Mouse (Mus musculus) heart, postnatal 10 days (tissue): ENCODE data around the gene Ypel5. TPM values are rescaled to one million over a fixed set of nuclear protein-coding genes. Genes with fewer than 3 reads are reported as not detected.

Experiments
- DNase-seq, 2 experiments: peaks; one replicate each; pipeline ENCODE4 v3.0.0; 2021
- intact Hi-C: fragments of 180-260 bp; cut with DNase I; formaldehyde crosslinking; loops from one replicate; pipeline ENCODE4 v1.15.1; 2025
- total RNA-seq, 2 experiments: library from RNA; stranded (reverse); gene quantifications; 2 replicates each; pipeline ENCODE4 v1.2.3; 2021

Ypel5 gene
- total RNA-seq, 2 experiments from 2014 or later: 38.4 to 46.2 TPM

- DNase-seq: no peak
- intact Hi-C loops: no loop called here
Observed at GRCm38 (mm10) chr17:72897961-72898360, 61.7 kb downstream of the Ypel5 start.

- intact Hi-C loops: no loop called here
- no peak for DNase-seq
Observed at GRCm38 (mm10) chr17:72898775-72899174, 62.5 kb downstream of the Ypel5 start.

Other genes with a start within 250 kb of the Ypel5 start
- gene Alk, start 231.8 kb upstream of the Ypel5 start, total RNA-seq: not detected
- gene Lbh, start 81.9 kb downstream of the Ypel5 start, total RNA-seq: 100 to 1,000 TPM; 456 to 731 TPM